Mouse (Mus musculus) CH12.LX (cell line): ENCODE measurements around the gene Gm18596.

ENCODE experiments used
- CHD2 ChIP-seq: IDR thresholded peaks from 2 replicates; pipeline ENCODE4 v1.6.1; 2011; ENCODE audit warnings: low read length, improper control_type of control experiment
- CTCF ChIP-seq, 2 experiments: IDR thresholded peaks in 1 of 2; conservative IDR thresholded peaks in 1 of 2; 2 replicates each; pipeline ENCODE4 v1.5.1; 2011 to 2012; ENCODE audit warnings: low read depth in 2 of 2, low read length in 2 of 2, improper control_type of control experiment in 1 of 2, inconsistent platforms in 1 of 2, mild to moderate bottlenecking in 1 of 2, moderate library complexity in 1 of 2
- ETS1 ChIP-seq: conservative IDR thresholded peaks from 2 replicates; pipeline ENCODE4 v1.6.1; 2012; ENCODE audit warnings: low read depth, mild to moderate bottlenecking, inconsistent platforms, low read length, improper control_type of control experiment, moderate library complexity
- GABPA ChIP-seq: IDR thresholded peaks from 2 replicates; pipeline ENCODE4 v1.6.1; 2012; ENCODE audit warnings: low read depth, low read length, improper control_type of control experiment, inconsistent platforms; ENCODE audit not compliant: insufficient replicate concordance
- HCFC1 ChIP-seq: IDR thresholded peaks from 2 replicates; pipeline ENCODE4 v1.6.1; 2012; ENCODE audit warnings: low read depth, mild to moderate bottlenecking, inconsistent platforms, low read length, improper control_type of control experiment
- JUN ChIP-seq: IDR thresholded peaks from 2 replicates; pipeline ENCODE4 v1.6.1; 2011; ENCODE audit warnings: low read depth, mild to moderate bottlenecking, low read length, improper control_type of control experiment, moderate library complexity; ENCODE audit not compliant: insufficient read depth
- MEF2A ChIP-seq: IDR thresholded peaks from 2 replicates; pipeline ENCODE4 v1.6.1; 2014; ENCODE audit warnings: low read depth, mild to moderate bottlenecking, inconsistent platforms, low read length, improper control_type of control experiment, borderline replicate concordance
- MXI1 ChIP-seq: IDR thresholded peaks from 2 replicates; pipeline ENCODE4 v1.6.1; 2011; ENCODE audit warnings: mild to moderate bottlenecking, low read depth, low read length, improper control_type of control experiment
- POLR2A ChIP-seq: IDR thresholded peaks from 2 replicates; pipeline ENCODE4 v1.6.1; 2011; ENCODE audit warnings: low read depth, mild to moderate bottlenecking, improper control_type of control experiment, low read length
- USF1 ChIP-seq: IDR thresholded peaks from 2 replicates; pipeline ENCODE4 v1.6.1; 2014; ENCODE audit warnings: low read depth, mild to moderate bottlenecking, inconsistent platforms, low read length, improper control_type of control experiment
- ZC3H11A ChIP-seq: IDR thresholded peaks from 2 replicates; pipeline ENCODE4 v1.6.1; 2012; ENCODE audit warnings: low read depth, mild to moderate bottlenecking, inconsistent platforms, low read length, improper control_type of control experiment
- ZMIZ1 ChIP-seq: IDR thresholded peaks from 2 replicates; pipeline ENCODE4 v1.6.1; 2012; ENCODE audit warnings: low read depth, mild to moderate bottlenecking, inconsistent platforms, low read length, improper control_type of control experiment

GRCm38 (mm10) chr10:77726186-77726585, 16.3 kb downstream of the Gm18596 start, which contains the start of gene Gm10100:
- TF ChIP-seq HCFC1 (no peak), JUN (no peak), CTCF (conservative IDR thresholded peaks at IDR 0.05 in 1 of 2, IDR thresholded peaks at IDR 0.05 in 1 of 2; ENCODE audit: low read depth in 2 of 2, low read length in 2 of 2) (no peak), USF1 (no peak), MEF2A (no peak), POLR2A (no peak), ETS1 (no peak), MXI1 (no peak), CHD2 (no peak), GABPA (no peak), ZMIZ1 (no peak), ZC3H11A (no peak)
